Mouse (Mus musculus): ENCODE measurements at regions not wholly inside any gene's neighbourhood (a gene's known extent, or its start where the extent isn't known, plus 50 kb on each side); places are given as distances from the start of the nearest gene placed in this dataset.

DNA sequence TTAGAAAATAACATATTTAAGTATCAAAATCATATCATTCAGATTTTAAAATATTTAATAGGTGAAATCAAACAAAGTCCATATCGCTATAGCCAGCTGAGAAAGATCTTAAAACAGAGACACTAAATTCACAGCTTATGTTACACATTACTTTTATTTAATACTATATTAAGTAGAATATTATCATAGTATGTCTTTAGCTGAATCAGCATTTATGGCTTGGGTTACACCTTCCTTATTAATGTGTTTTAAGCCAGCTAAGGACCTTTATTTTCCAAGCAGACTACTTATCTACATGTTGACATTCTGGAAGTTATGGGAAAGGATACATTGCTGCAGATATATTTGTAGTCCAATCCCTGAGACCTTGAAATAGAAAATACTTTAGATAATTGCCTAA lies 684.9 kb upstream of the Adgrl4 start:
- H3K9ac ChIP-seq (ENCODE audit: low read length): no peak overlapping the region
- H3K4me3 ChIP-seq (ENCODE audit: low read depth, low read length): no peak overlapping the region
- no peaks in the 10 kb centered on the region for H3K27me3 ChIP-seq (ENCODE audit: control insufficient read depth, insufficient read depth, low read length)
- no peak overlapping the region for H3K27ac ChIP-seq (ENCODE audit: low read depth, low read length)
- H3K4me1 ChIP-seq (ENCODE audit: control insufficient read depth, insufficient read depth, low read length): no peaks in the 10 kb centered on the region
- no peaks in the 10 kb centered on the region for H3K9me3 ChIP-seq (ENCODE audit: control insufficient read depth, low read length)
- H3K36me3 ChIP-seq (ENCODE audit: control insufficient read depth, insufficient read depth, low read length): no peaks in the 10 kb centered on the region
- ATAC-seq (ENCODE audit: low FRiP score) (no peak), DNase-seq (ENCODE audit: low spot score, missing footprints) (no peak)
- WGBS: 93% methylated on average over 1 of the region's 1 CpGs
- no peak overlapping the region for H3K4me2 ChIP-seq

DNA sequence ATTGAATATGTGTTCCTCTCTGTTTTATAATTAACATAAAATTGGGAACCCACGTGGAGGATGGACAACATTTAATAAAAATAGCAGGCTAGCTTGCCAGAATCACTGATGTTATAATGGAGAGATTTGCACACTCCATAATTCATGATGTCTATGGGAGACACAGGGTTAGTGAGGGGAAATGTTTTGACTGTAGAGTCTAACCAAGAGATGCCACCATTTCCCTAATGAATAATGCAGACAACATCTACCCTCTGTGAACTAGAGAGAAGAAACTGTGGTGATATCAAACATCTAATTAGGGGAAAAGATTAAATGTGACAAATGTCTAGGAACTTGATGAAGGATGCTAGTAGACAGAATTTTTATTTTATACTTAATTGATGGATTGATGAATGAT lies 677.8 kb upstream of the Adgrl4 start:
- 71% methylated on average over 1 of the region's 1 CpGs for WGBS
- H3K9me3 ChIP-seq (ENCODE audit: control insufficient read depth, low read length): no peaks in the 10 kb centered on the region
- H3K4me2 ChIP-seq: no peak overlapping the region
- no peaks in the 10 kb centered on the region for H3K27me3 ChIP-seq (ENCODE audit: control insufficient read depth, insufficient read depth, low read length)
- DNase-seq (ENCODE audit: low spot score, missing footprints) (no peak), ATAC-seq (ENCODE audit: low FRiP score) (no peak)
- no peak overlapping the region for H3K4me3 ChIP-seq (ENCODE audit: low read depth, low read length)
- no peaks in the 10 kb centered on the region for H3K36me3 ChIP-seq (ENCODE audit: control insufficient read depth, insufficient read depth, low read length)
- H3K27ac ChIP-seq (ENCODE audit: low read depth, low read length): no peak overlapping the region
- H3K9ac ChIP-seq (ENCODE audit: low read length): no peak overlapping the region
- H3K4me1 ChIP-seq (ENCODE audit: control insufficient read depth, insufficient read depth, low read length): no peaks in the 10 kb centered on the region

- no peak overlapping the region for H3K27ac ChIP-seq (ENCODE audit: low read depth, low read length)
- no peaks in the 10 kb centered on the region for H3K27me3 ChIP-seq (ENCODE audit: control insufficient read depth, insufficient read depth, low read length)
- ATAC-seq (ENCODE audit: low FRiP score): no peak
- no peaks in the 10 kb centered on the region for H3K9me3 ChIP-seq (ENCODE audit: control insufficient read depth, low read length)
- 90% methylated on average over 3 of the region's 3 CpGs for WGBS
- H3K4me1 ChIP-seq (ENCODE audit: control insufficient read depth, insufficient read depth, low read length): no peaks in the 10 kb centered on the region
- no peak overlapping the region for H3K4me3 ChIP-seq (ENCODE audit: low read depth, low read length)
- H3K36me3 ChIP-seq (ENCODE audit: control insufficient read depth, insufficient read depth, low read length): no peaks in the 10 kb centered on the region
- no peak overlapping the region for H3K9ac ChIP-seq (ENCODE audit: low read length)
- DNase-seq (ENCODE audit: low spot score, missing footprints): no peak
- no peak overlapping the region for H3K4me2 ChIP-seq
These were observed 653.1 kb upstream of the Adgrl4 start for GRCm38 (mm10) chr3:150784576-150784975.

DNA sequence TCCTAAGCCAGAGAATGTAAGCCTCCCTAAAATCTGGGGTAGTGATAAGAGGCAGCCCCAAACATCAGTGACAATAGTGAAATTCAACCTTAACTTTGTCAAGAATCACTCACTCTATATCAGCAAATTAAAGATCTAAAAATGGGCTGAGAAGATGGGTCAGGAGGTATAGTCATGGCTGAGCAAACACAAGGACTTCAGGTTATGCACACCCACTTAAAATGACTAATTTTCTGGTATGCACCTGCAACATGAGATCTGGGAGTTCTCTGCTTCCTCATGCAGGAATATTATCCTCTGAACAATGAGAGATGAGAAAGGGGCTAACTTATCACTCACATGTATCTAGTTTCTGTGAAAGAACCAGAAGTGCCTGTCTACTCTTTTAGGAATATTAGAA lies 619.9 kb upstream of the Adgrl4 start:
- no peak overlapping the region for H3K9ac ChIP-seq (ENCODE audit: low read length)
- H3K4me2 ChIP-seq: no peak overlapping the region
- DNase-seq (ENCODE audit: low spot score, missing footprints) (no peak), ATAC-seq (ENCODE audit: low FRiP score) (no peak)
- H3K4me3 ChIP-seq (ENCODE audit: low read depth, low read length): no peak overlapping the region
- no peaks in the 10 kb centered on the region for H3K4me1 ChIP-seq (ENCODE audit: control insufficient read depth, insufficient read depth, low read length)
- H3K9me3 ChIP-seq (ENCODE audit: control insufficient read depth, low read length): no peaks in the 10 kb centered on the region
- H3K27ac ChIP-seq (ENCODE audit: low read depth, low read length): no peak overlapping the region
- H3K36me3 ChIP-seq (ENCODE audit: control insufficient read depth, insufficient read depth, low read length): no peaks in the 10 kb centered on the region
- no peaks in the 10 kb centered on the region for H3K27me3 ChIP-seq (ENCODE audit: control insufficient read depth, insufficient read depth, low read length)

- ATAC-seq (ENCODE audit: low FRiP score) (no peak), DNase-seq (ENCODE audit: low spot score, missing footprints) (no peak)
- no peaks in the 10 kb centered on the region for H3K27me3 ChIP-seq (ENCODE audit: control insufficient read depth, insufficient read depth, low read length)
- no peak overlapping the region for H3K4me3 ChIP-seq (ENCODE audit: low read depth, low read length)
- no peak overlapping the region for H3K9ac ChIP-seq (ENCODE audit: low read length)
- no peaks in the 10 kb centered on the region for H3K9me3 ChIP-seq (ENCODE audit: control insufficient read depth, low read length)
- no peaks in the 10 kb centered on the region for H3K4me1 ChIP-seq (ENCODE audit: control insufficient read depth, insufficient read depth, low read length)
- 84% methylated on average over 4 of the region's 4 CpGs for WGBS
- H3K4me2 ChIP-seq: no peak overlapping the region
- H3K36me3 ChIP-seq (ENCODE audit: control insufficient read depth, insufficient read depth, low read length): no peaks in the 10 kb centered on the region
- H3K27ac ChIP-seq (ENCODE audit: low read depth, low read length): no peak overlapping the region
These were observed 618.3 kb upstream of the Adgrl4 start for GRCm38 (mm10) chr3:150819369-150819768.

DNA sequence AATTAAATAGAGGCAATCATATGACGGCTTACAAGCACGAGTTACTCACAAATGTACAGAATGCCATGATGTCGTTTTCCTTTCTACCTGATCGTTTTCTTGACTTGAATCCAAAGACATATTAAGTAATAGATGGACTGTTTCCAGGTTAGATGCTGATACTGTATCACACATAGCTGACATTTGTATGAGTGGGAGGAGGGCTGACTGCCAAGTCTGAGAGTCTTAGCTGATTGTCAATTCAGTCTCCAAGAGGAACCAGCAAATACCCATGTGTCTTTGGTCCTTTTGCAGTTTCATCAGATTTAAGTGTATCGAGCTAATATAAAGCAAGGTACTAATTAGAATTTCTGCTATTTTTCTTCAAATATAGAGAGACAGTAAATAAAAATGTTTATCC lies 617.6 kb upstream of the Adgrl4 start:
- no peak for ATAC-seq (ENCODE audit: low FRiP score)
- H3K4me1 ChIP-seq (ENCODE audit: control insufficient read depth, insufficient read depth, low read length): no peaks in the 10 kb centered on the region
- no peaks in the 10 kb centered on the region for H3K27me3 ChIP-seq (ENCODE audit: control insufficient read depth, insufficient read depth, low read length)
- no peak overlapping the region for H3K4me2 ChIP-seq
- no peak overlapping the region for H3K4me3 ChIP-seq (ENCODE audit: low read depth, low read length)
- H3K36me3 ChIP-seq (ENCODE audit: control insufficient read depth, insufficient read depth, low read length): no peaks in the 10 kb centered on the region
- H3K9me3 ChIP-seq (ENCODE audit: control insufficient read depth, low read length): no peaks in the 10 kb centered on the region
- no peak overlapping the region for H3K27ac ChIP-seq (ENCODE audit: low read depth, low read length)
- no peak overlapping the region for H3K9ac ChIP-seq (ENCODE audit: low read length)
- DNase-seq (ENCODE audit: low spot score, missing footprints): no peak
- 93% methylated on average over 5 of the region's 5 CpGs for WGBS

DNA sequence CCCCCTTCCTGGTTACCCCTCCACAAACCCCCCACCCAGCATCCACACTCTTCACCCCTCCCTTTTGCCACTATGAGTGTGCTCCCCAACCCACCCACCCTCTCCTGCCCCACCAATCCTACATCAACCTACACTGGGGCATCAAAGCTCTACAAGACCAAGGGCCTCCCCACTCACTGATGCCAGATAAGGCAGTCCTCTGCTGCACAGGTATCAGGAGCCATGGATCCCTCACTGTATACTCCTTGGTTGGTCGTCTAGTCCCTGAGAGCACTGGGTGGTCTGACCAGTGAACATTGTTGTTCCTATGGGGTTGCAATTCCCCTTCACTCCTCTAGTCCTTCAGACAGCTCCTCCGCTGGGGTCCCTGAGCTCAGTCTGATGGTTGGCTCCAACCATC lies 591.7 kb upstream of the Adgrl4 start:
- no peak for DNase-seq (ENCODE audit: low spot score, missing footprints)
- Histone ChIP-seq H3K9me3 (ENCODE audit: control insufficient read depth, low read length) (no peaks in the 10 kb centered on the region), H3K4me2 (no peak overlapping the region), H3K27me3 (ENCODE audit: control insufficient read depth, insufficient read depth, low read length) (no peaks in the 10 kb centered on the region), H3K9ac (ENCODE audit: low read length) (no peak overlapping the region), H3K27ac (ENCODE audit: low read depth, low read length) (no peak overlapping the region), H3K36me3 (ENCODE audit: control insufficient read depth, insufficient read depth, low read length) (no peaks in the 10 kb centered on the region), H3K4me1 (ENCODE audit: control insufficient read depth, insufficient read depth, low read length) (no peaks in the 10 kb centered on the region), H3K4me3 (ENCODE audit: low read depth, low read length) (no peak overlapping the region)
- 99% methylated on average over 2 of the region's 2 CpGs for WGBS
- ATAC-seq (ENCODE audit: low FRiP score): 0 out of 2 replicates have a peak, but pooled peaks have one; percentile 35

DNA sequence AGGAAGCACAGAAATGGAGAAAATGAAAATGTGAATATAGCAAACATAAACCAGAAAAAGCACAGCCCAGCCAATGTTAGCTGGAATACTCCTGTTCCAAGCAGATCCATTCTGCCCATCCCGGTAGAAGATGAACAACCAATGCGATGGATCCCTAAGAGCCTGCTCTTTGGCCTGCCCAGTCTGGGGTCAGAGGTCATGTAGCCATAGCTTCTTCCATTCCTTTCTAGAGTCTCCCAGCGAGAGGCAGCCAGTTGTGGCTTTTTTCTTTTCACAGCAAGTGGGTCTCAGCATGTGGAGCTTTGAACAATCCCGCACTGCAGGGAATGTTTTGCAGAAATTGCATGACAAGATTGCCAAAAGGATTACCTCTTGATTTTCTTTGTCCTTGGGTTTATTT lies 585.6 kb upstream of the Adgrl4 start:
- Histone ChIP-seq H3K36me3 (ENCODE audit: control insufficient read depth, insufficient read depth, low read length) (no peaks in the 10 kb centered on the region), H3K4me1 (ENCODE audit: control insufficient read depth, insufficient read depth, low read length) (peaks cover 4% of the 10 kb centered on the region; the same call in 1 of the 2 replicates), H3K4me2 (no peak overlapping the region), H3K4me3 (ENCODE audit: low read depth, low read length) (no peak overlapping the region), H3K27me3 (ENCODE audit: control insufficient read depth, insufficient read depth, low read length) (no peaks in the 10 kb centered on the region), H3K9me3 (ENCODE audit: control insufficient read depth, low read length) (no peaks in the 10 kb centered on the region; the same call in 1 of the 2 replicates), H3K27ac (ENCODE audit: low read depth, low read length) (no peak overlapping the region), H3K9ac (ENCODE audit: low read length) (no peak overlapping the region)
- no peak for DNase-seq (ENCODE audit: low spot score, missing footprints)
- 6% methylated on average over 4 of the region's 4 CpGs for WGBS
- ATAC-seq (ENCODE audit: low FRiP score): peak; percentile 83

DNA sequence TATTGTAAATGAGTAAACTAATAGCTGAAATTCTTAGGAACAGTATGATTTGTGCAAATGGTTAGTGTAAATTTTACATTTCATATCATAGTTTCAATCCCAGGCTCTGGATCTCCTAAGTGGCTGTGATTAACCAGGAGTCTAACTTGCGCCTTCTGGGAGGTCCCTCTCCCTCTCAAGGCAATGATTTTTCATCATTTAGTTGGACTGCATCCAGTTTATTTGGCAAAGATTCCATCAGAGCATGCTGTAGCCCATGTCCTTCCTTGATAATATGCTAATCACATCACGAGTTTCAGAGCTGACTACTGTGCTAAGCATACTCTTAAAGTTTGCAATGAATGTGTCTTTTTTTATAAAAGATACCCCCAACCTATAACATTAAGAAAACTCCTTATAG lies 541.0 kb upstream of the Adgrl4 start:
- Histone ChIP-seq H3K4me2 (no peak overlapping the region), H3K36me3 (ENCODE audit: control insufficient read depth, insufficient read depth, low read length) (no peaks in the 10 kb centered on the region), H3K9ac (ENCODE audit: low read length) (no peak overlapping the region), H3K9me3 (ENCODE audit: control insufficient read depth, low read length) (no peaks in the 10 kb centered on the region), H3K27ac (ENCODE audit: low read depth, low read length) (no peak overlapping the region), H3K27me3 (ENCODE audit: control insufficient read depth, insufficient read depth, low read length) (no peaks in the 10 kb centered on the region), H3K4me3 (ENCODE audit: low read depth, low read length) (no peak overlapping the region), H3K4me1 (ENCODE audit: control insufficient read depth, insufficient read depth, low read length) (no peaks in the 10 kb centered on the region)
- DNase-seq (ENCODE audit: low spot score, missing footprints) (no peak), ATAC-seq (ENCODE audit: low FRiP score) (no peak)
- 80% methylated on average over 2 of the region's 2 CpGs for WGBS

DNA sequence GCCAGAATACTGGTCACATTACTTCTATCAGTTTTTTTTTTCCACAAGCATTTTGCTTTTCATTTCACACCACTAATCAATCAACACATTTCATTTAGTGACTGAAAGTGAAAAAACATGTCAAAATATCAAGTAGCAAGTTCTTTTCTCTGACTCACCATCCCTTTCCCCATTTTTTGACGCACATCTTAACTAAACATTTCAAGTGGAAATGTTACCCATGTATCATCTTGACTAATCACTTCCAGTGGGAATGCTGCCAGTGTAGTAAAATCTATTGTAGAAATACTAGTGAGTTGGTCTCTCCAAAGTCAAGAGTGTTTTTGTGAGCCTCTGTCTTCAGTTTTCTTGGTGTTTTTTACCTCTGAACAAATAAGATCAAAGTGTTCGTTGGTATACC lies 527.6 kb upstream of the Adgrl4 start:
- Histone ChIP-seq H3K36me3 (ENCODE audit: control insufficient read depth, insufficient read depth, low read length) (no peaks in the 10 kb centered on the region), H3K9me3 (ENCODE audit: control insufficient read depth, low read length) (no peaks in the 10 kb centered on the region), H3K27me3 (ENCODE audit: control insufficient read depth, insufficient read depth, low read length) (no peaks in the 10 kb centered on the region), H3K4me2 (no peak overlapping the region), H3K9ac (ENCODE audit: low read length) (no peak overlapping the region), H3K4me3 (ENCODE audit: low read depth, low read length) (no peak overlapping the region), H3K27ac (ENCODE audit: low read depth, low read length) (no peak overlapping the region), H3K4me1 (ENCODE audit: control insufficient read depth, insufficient read depth, low read length) (no peaks in the 10 kb centered on the region)
- ATAC-seq (ENCODE audit: low FRiP score) (no peak), DNase-seq (ENCODE audit: low spot score, missing footprints) (no peak)
- 95% methylated on average over 2 of the region's 2 CpGs for WGBS

All from midbrain, embryonic 11.5 days (tissue).